Mouse (Mus musculus) heart, embryonic 14.5 days (tissue): ENCODE results near the gene Cttnbp2nl. TPM values are rescaled to one million over a fixed set of nuclear protein-coding genes. Genes with fewer than 3 reads are reported as not detected.

ENCODE experiments used
- ATAC-seq: fragments of 200-750 bp; cut with Nextera tagmentation; 2 replicates; pipeline ENCODE4 v1.8.0; 2017; ENCODE audit warnings: low read depth, moderate TSS enrichment; ENCODE audit not compliant: insufficient number of reproducible peaks, insufficient read depth, low FRiP score
- H3K27ac ChIP-seq, 2 experiments: fragments of 200-500 bp in 1 of 2; fragments of 300-500 bp in 1 of 2; sonication (generic) in 1 of 2; replicated peaks in 1 of 2; 2 replicates each; pipeline ENCODE4 v1.5.1; 2012 to 2014; ENCODE audit warnings: low read depth in 2 of 2, low read length in 2 of 2, control low read depth in 1 of 2, mild to moderate bottlenecking in 1 of 2, mixed read lengths in 1 of 2; ENCODE audit not compliant: control insufficient read depth in 1 of 2, insufficient read depth in 1 of 2
- H3K27me3 ChIP-seq: fragments of 300-500 bp; sonication (generic); 2 replicates; pipeline ENCODE4 v1.6.1; 2014; ENCODE audit warnings: mild to moderate bottlenecking, low read length, control low read depth; ENCODE audit not compliant: control insufficient read depth, insufficient read depth
- H3K36me3 ChIP-seq: fragments of 300-500 bp; sonication (generic); 2 replicates; pipeline ENCODE4 v1.6.1; 2014; ENCODE audit warnings: mild to moderate bottlenecking, control low read depth, low read length, mixed read lengths; ENCODE audit not compliant: control insufficient read depth, insufficient read depth
- H3K4me1 ChIP-seq, 2 experiments: fragments of 200-500 bp in 1 of 2; fragments of 300-500 bp in 1 of 2; sonication (generic) in 1 of 2; 2 replicates each; pipeline ENCODE4 v1.6.1; 2012 to 2014; ENCODE audit warnings: low read length in 2 of 2, control low read depth in 1 of 2, mixed read lengths in 1 of 2; ENCODE audit not compliant: control insufficient read depth in 2 of 2, insufficient read depth in 2 of 2
- H3K4me2 ChIP-seq: fragments of 300-500 bp; sonication (generic); 2 replicates; pipeline ENCODE4 v1.6.1; 2014; ENCODE audit warnings: mild to moderate bottlenecking, low read length
- H3K4me3 ChIP-seq, 2 experiments: fragments of 200-500 bp in 1 of 2; fragments of 300-500 bp in 1 of 2; sonication (generic) in 1 of 2; 2 replicates each; pipeline ENCODE4 v1.5.1; 2012 to 2014; ENCODE audit warnings: low read length in 2 of 2, mild to moderate bottlenecking in 2 of 2, control low read depth in 1 of 2, low read depth in 1 of 2, moderate library complexity in 1 of 2; ENCODE audit not compliant: control insufficient read depth in 1 of 2, insufficient read depth in 1 of 2
- H3K9ac ChIP-seq: fragments of 300-500 bp; sonication (generic); 2 replicates; pipeline ENCODE4 v1.6.1; 2014; ENCODE audit warnings: mild to moderate bottlenecking, low read length
- H3K9me3 ChIP-seq: fragments of 300-500 bp; sonication (generic); 2 replicates; pipeline ENCODE4 v1.6.1; 2016; ENCODE audit warnings: low read length, control low read depth; ENCODE audit not compliant: control insufficient read depth
- WGBS: fragments of 180-500 bp; shearing (Covaris S2); extraction: QIAGEN DNeasy Blood & Tissue Kit; methylation state at CpG from one replicate; pipeline ENCODE4 v1.1.7; 2014; 5-methylcytosine and 5-hydroxymethylcytosine counted together
- polyA plus RNA-seq: library from polyadenylated mRNA; unstranded; fragments of >200 nt; fragmentation: Nextera tagmentation; extraction: Ambion mirVana; gene quantifications from 2 replicates; pipeline ENCODE4 v1.2.1, GENCODE M21; 2014

Gene Cttnbp2nl
- polyA plus RNA-seq, 1 experiment from 2014 or later, result 22.8 TPM

GRCm38 (mm10) chr3:105023371-105024005 lies 29.5 kb downstream of the Cttnbp2nl start:
- Histone ChIP-seq H3K9me3 (no peaks in the 10 kb centered on the region), H3K4me1 (peaks cover 7 to 21% of the 10 kb centered on the region in 2 experiments), H3K4me2 (no peak overlapping the region), H3K27me3 (no peaks in the 10 kb centered on the region), H3K9ac (no peak overlapping the region), H3K36me3 (peaks cover 32% of the 10 kb centered on the region), H3K4me3 (no peak overlapping the region), H3K27ac (peak overlapping the region; percentile 67 to 83)
- 51% methylated on average over 10 of the region's 10 CpGs for WGBS
- 0 out of 2 replicates have a peak, but pooled peaks have one; percentile 40 for ATAC-seq

GRCm38 (mm10) chr3:105019826-105020692 lies 32.9 kb downstream of the Cttnbp2nl start:
- peaks cover 17 to 46% of the 10 kb centered on the region in 2 experiments for H3K4me1 ChIP-seq
- H3K4me2 ChIP-seq, result no peak overlapping the region
- peaks cover 11% of the 10 kb centered on the region for H3K36me3 ChIP-seq
- peak overlapping the region; percentile 45 to 72 for H3K27ac ChIP-seq
- H3K9me3 ChIP-seq, result no peaks in the 10 kb centered on the region
- H3K27me3 ChIP-seq, result no peaks in the 10 kb centered on the region
- H3K9ac ChIP-seq, result no peak overlapping the region
- WGBS, result 36% methylated on average over 12 of the region's 12 CpGs
- H3K4me3 ChIP-seq, result no peak overlapping the region
- no peak for ATAC-seq

- H3K27ac ChIP-seq, result peak overlapping the region; percentile 67 to 70
- no peak for ATAC-seq
- peaks cover 20 to 50% of the 10 kb centered on the region in 2 experiments for H3K4me1 ChIP-seq
- no peaks in the 10 kb centered on the region for H3K9me3 ChIP-seq
- H3K9ac ChIP-seq, result no peak overlapping the region
- H3K4me2 ChIP-seq, result no peak overlapping the region
- no peaks in the 10 kb centered on the region for H3K27me3 ChIP-seq
- 72% methylated on average over 6 of the region's 6 CpGs for WGBS
- H3K4me3 ChIP-seq, result no peak overlapping the region
- peaks cover 11% of the 10 kb centered on the region for H3K36me3 ChIP-seq
Measured at GRCm38 (mm10) chr3:105018783-105019105, 34.2 kb downstream of the Cttnbp2nl start.

- Histone ChIP-seq H3K9ac (no peak overlapping the region), H3K4me2 (no peak overlapping the region), H3K27ac (peak overlapping the region; percentile 67 to 70), H3K4me3 (no peak overlapping the region), H3K27me3 (no peaks in the 10 kb centered on the region), H3K4me1 (peaks cover 18 to 53% of the 10 kb centered on the region in 2 experiments), H3K9me3 (no peaks in the 10 kb centered on the region), H3K36me3 (peaks cover 11% of the 10 kb centered on the region)
- 73% methylated on average over 10 of the region's 10 CpGs for WGBS
- peak; percentile 32; the same call in 1 of the 2 replicates for ATAC-seq
Measured at GRCm38 (mm10) chr3:105018085-105018782, 34.7 kb downstream of the Cttnbp2nl start.

GRCm38 (mm10) chr3:105017314-105017713 lies 35.6 kb downstream of the Cttnbp2nl start:
- WGBS, result 34% methylated on average over 8 of the region's 8 CpGs
- H3K4me1 ChIP-seq, result peaks cover 21 to 59% of the 10 kb centered on the region in 2 experiments
- H3K4me2 ChIP-seq, result no peak overlapping the region
- H3K27me3 ChIP-seq, result no peaks in the 10 kb centered on the region
- H3K27ac ChIP-seq, result peak overlapping the region; percentile 61 to 67
- H3K9ac ChIP-seq, result no peak overlapping the region
- H3K36me3 ChIP-seq, result peaks cover 4% of the 10 kb centered on the region
- ATAC-seq, result no peak
- H3K4me3 ChIP-seq, result no peak overlapping the region
- H3K9me3 ChIP-seq, result no peaks in the 10 kb centered on the region

GRCm38 (mm10) chr3:105016204-105016603 lies 36.7 kb downstream of the Cttnbp2nl start:
- H3K9ac ChIP-seq, result no peak overlapping the region; the same call in 1 of the 2 replicates
- H3K4me1 ChIP-seq, result peaks cover 21 to 56% of the 10 kb centered on the region in 2 experiments
- no peak overlapping the region for H3K4me2 ChIP-seq
- no peaks in the 10 kb centered on the region for H3K9me3 ChIP-seq
- no peak for ATAC-seq
- no peaks in the 10 kb centered on the region for H3K27me3 ChIP-seq
- peak overlapping the region in 1 of 2 experiments; percentile 67; a peak in 2 of 4 replicates for H3K27ac ChIP-seq
- WGBS, result 68% methylated on average over 7 of the region's 7 CpGs
- H3K4me3 ChIP-seq, result no peak overlapping the region
- peaks cover 1% of the 10 kb centered on the region for H3K36me3 ChIP-seq

DNA sequence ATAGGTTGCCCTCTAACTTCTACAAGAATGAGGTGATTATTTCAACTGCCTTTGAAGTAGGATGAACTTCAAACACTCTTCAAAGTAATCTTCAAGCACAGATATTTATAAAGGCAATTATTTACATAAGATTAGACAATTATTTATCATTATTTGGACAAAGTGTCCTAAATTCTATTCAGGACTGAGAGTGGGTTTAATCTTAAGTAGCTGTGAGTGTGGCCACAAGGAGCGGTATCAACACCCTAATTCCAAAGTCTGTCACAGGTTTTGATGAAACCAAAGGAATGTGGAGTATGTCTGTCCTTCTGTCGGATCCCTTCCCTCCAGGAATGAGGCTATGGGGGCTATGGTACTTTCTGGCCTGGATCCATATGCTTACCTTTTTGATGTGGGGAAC lies 38.0 kb downstream of the Cttnbp2nl start:
- Histone ChIP-seq H3K9me3 (no peaks in the 10 kb centered on the region), H3K36me3 (peaks cover 14% of the 10 kb centered on the region), H3K4me1 (peaks cover 19 to 46% of the 10 kb centered on the region in 2 experiments), H3K27ac (no peak overlapping the region), H3K4me2 (no peak overlapping the region), H3K9ac (no peak overlapping the region), H3K4me3 (no peak overlapping the region), H3K27me3 (no peaks in the 10 kb centered on the region)
- ATAC-seq, result no peak
- WGBS, result 35% methylated on average over 2 of the region's 2 CpGs
